ENCODE assay signal across 8 mouse cellular contexts in the genomic region with DNA sequence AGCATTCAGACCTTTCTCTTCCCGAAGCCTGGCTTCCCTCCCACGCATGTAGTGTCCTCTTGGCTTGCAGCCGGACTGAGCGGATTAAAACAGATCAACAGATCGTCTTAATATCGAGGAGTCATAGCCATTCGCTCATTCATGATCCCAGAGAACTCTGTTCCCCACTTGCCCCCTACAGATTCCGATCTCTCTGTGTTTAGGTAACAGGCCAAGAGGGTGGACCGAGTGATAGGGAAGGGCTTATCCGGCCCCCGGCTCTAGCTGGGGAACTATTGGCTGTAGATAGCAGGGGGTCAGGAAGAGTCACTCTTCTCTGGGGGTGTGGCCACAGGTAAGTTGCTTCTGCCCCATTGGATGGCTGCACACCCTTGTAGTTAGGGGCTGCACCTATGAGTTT.
DNase-seq lines count a peak whose midpoint lies in the region; ATAC-seq lines count a peak whose summit lies in the region.

No protein-coding gene starts in this region.

- H3K9ac ChIP-seq in lung, embryonic 16.5 days (ENCODE audit: low read length) = 0 out of 2 replicates have a peak overlapping the region, but pooled peaks have one; percentile 3
- no peak overlapping the region for H3K9ac ChIP-seq in stomach, embryonic 16.5 days (ENCODE audit: low read length)

- peak overlapping the region; percentile 64 for H3K4me2 ChIP-seq in lung, embryonic 16.5 days (ENCODE audit: low read depth, low read length)
- peak overlapping the region; percentile 61 for H3K4me2 ChIP-seq in stomach, embryonic 16.5 days (ENCODE audit: low read depth, low read length)

- peak; percentile 51 for ATAC-seq in lung, embryonic 16.5 days (ENCODE audit: low read depth)
- ATAC-seq in stomach, embryonic 16.5 days (ENCODE audit: insufficient read depth, low FRiP score) = peak; percentile 86

- H3K4me3 ChIP-seq in lung, embryonic 16.5 days (ENCODE audit: low read length) = peak overlapping the region; percentile 44
- peak overlapping the region; percentile 44; the same call in 1 of the 2 replicates for H3K4me3 ChIP-seq in stomach, embryonic 16.5 days (replicated peaks; ENCODE audit: low read length)

- DNase-seq in ES-CJ7 (ENCODE audit: low read depth, low spot score) = peak; percentile 79
- peak; percentile 27 for DNase-seq in c-Kit-positive CD71-positive TER-119-negative erythroid progenitor cells, embryonic 14.5 days (ENCODE audit: low read depth)
- DNase-seq in heart, adult 18-20 months = peak; percentile 72 to 78
- peak; percentile 50 for DNase-seq in kidney, adult 18-20 months
- no peak for DNase-seq in layer of hippocampus, postnatal 10 days (ENCODE audit: low spot score in 2 of 2)
- DNase-seq in layer of hippocampus, postnatal 14 days (ENCODE audit: low spot score in 2 of 2) = no peak

- H3K4me1 ChIP-seq in lung, embryonic 16.5 days (replicated peaks; ENCODE audit: control insufficient read depth, insufficient read depth, low read length) = peaks cover 12% of the 10 kb centered on the region
- H3K4me1 ChIP-seq in stomach, embryonic 16.5 days (ENCODE audit: control insufficient read depth, insufficient read depth, low read length) = peaks cover 21% of the 10 kb centered on the region; the same call in 1 of the 2 replicates

- WGBS in lung, embryonic 16.5 days = 4% methylated on average over 11 of the region's 11 CpGs
- 6% methylated on average over 11 of the region's 11 CpGs for WGBS in stomach, embryonic 16.5 days

- H3K27me3 ChIP-seq in lung, embryonic 16.5 days (ENCODE audit: control insufficient read depth, insufficient read depth, low read depth, low read length) = no peaks in the 10 kb centered on the region
- H3K27me3 ChIP-seq in stomach, embryonic 16.5 days (ENCODE audit: control insufficient read depth, insufficient read depth, low read length) = no peaks in the 10 kb centered on the region

- H3K36me3 ChIP-seq in lung, embryonic 16.5 days (ENCODE audit: control insufficient read depth, insufficient read depth, low read length) = no peaks in the 10 kb centered on the region
- H3K36me3 ChIP-seq in stomach, embryonic 16.5 days (ENCODE audit: control insufficient read depth, insufficient read depth, low read length) = no peaks in the 10 kb centered on the region

- peak overlapping the region; percentile 35; the same call in 1 of the 2 replicates for H3K27ac ChIP-seq in lung, embryonic 16.5 days (ENCODE audit: low read length)
- peak overlapping the region; percentile 95 for H3K27ac ChIP-seq in stomach, embryonic 16.5 days (ENCODE audit: low read length)

- no peaks in the 10 kb centered on the region for H3K9me3 ChIP-seq in lung, embryonic 16.5 days (ENCODE audit: control insufficient read depth, low read length)
- H3K9me3 ChIP-seq in stomach, embryonic 16.5 days (replicated peaks; ENCODE audit: control insufficient read depth, low read length) = no peaks in the 10 kb centered on the region

Comparison
In these comparisons a context has a peak if more than half of its experiments do, and no peak if none do; other contexts are left out.
1. DNase-seq: peak in ES-CJ7 (single experiment), c-Kit-positive CD71-positive TER-119-negative erythroid progenitor cells, embryonic 14.5 days (single experiment), heart, adult 18-20 months (2 of 2) and kidney, adult 18-20 months (single experiment); none in layer of hippocampus, postnatal 10 days (0 of 2) and layer of hippocampus, postnatal 14 days (0 of 2).